Mouse (Mus musculus) macrophage (primary cell): ENCODE measurements around the gene Scp2. TPM values are rescaled to one million over a fixed set of nuclear protein-coding genes. Genes with fewer than 3 reads are reported as not detected.

Experiments used
- H3K27ac ChIP-seq: fragments of 350-480 bp; formaldehyde crosslinking; 2 replicates; pipeline ENCODE4 v1.9.0; 2021
- H3K36me3 ChIP-seq: fragments of 350-480 bp; formaldehyde crosslinking; 2 replicates; pipeline ENCODE4 v1.9.0; 2021; ENCODE audit errors: inconsistent target
- H3K4me3 ChIP-seq: fragments of 350-480 bp; formaldehyde crosslinking; 2 replicates; pipeline ENCODE4 v1.9.0; 2021; ENCODE audit errors: inconsistent target
- H3K79me2 ChIP-seq: fragments of 350-480 bp; formaldehyde crosslinking; 2 replicates; pipeline ENCODE4 v1.9.0; 2021; ENCODE audit errors: inconsistent target
- WGBS: methylation state at CpG from one replicate; pipeline ENCODE4 v1.1.7; 2026; ENCODE audit warnings: inconsistent platforms; ENCODE audit not compliant: missing documents; 5-methylcytosine and 5-hydroxymethylcytosine counted together
- polyA plus RNA-seq: library from polyadenylated mRNA; stranded (reverse); fragments of 250-400 nt; gene quantifications from 3 replicates; pipeline ENCODE4 v1.2.4, GENCODE M21; 2018; ENCODE audit warnings: inconsistent platforms

Gene Scp2
- polyA plus RNA-seq, 1 experiment from 2014 or later: 200 TPM

GRCm38 (mm10) chr4:108060774-108061173, 84.0 kb downstream of the Scp2 start:
- Histone ChIP-seq H3K79me2 (peaks cover 26% of the 10 kb centered on the region; the same call in 1 of the 2 replicates), H3K4me3 (no peak overlapping the region), H3K27ac (no peak overlapping the region), H3K36me3 (peaks cover 21% of the 10 kb centered on the region)
- WGBS: 95% methylated on average over 4 of the region's 4 CpGs

- 61% methylated on average over 19 of the region's 19 CpGs for WGBS
- H3K36me3 ChIP-seq: peaks cover 30% of the 10 kb centered on the region
- peaks cover 16% of the 10 kb centered on the region; the same call in 1 of the 2 replicates for H3K79me2 ChIP-seq
- no peak overlapping the region for H3K27ac ChIP-seq
- H3K4me3 ChIP-seq: no peak overlapping the region
Measured at GRCm38 (mm10) chr4:108059601-108060379, 85.0 kb downstream of the Scp2 start.

- 12% methylated on average over 10 of the region's 10 CpGs for WGBS
- Histone ChIP-seq H3K36me3 (peaks cover 41% of the 10 kb centered on the region), H3K27ac (no peak overlapping the region), H3K79me2 (peaks cover 7% of the 10 kb centered on the region; the same call in 1 of the 2 replicates), H3K4me3 (no peak overlapping the region)
Measured at GRCm38 (mm10) chr4:108058166-108058565, 86.6 kb downstream of the Scp2 start.

GRCm38 (mm10) chr4:108057247-108057646, 87.6 kb downstream of the Scp2 start:
- H3K79me2 ChIP-seq: peaks cover 1% of the 10 kb centered on the region; the same call in 1 of the 2 replicates
- WGBS: 95% methylated on average over 2 of the region's 2 CpGs
- no peak overlapping the region for H3K4me3 ChIP-seq
- H3K27ac ChIP-seq: no peak overlapping the region
- peaks cover 41% of the 10 kb centered on the region for H3K36me3 ChIP-seq

- no peaks in the 10 kb centered on the region; the same call in 1 of the 2 replicates for H3K79me2 ChIP-seq
- 95% methylated on average over 10 of the region's 10 CpGs for whole genome bisulfite sequencing
- H3K27ac ChIP-seq: no peak overlapping the region
- peaks cover 53% of the 10 kb centered on the region for H3K36me3 ChIP-seq
- H3K4me3 ChIP-seq: no peak overlapping the region
Measured at GRCm38 (mm10) chr4:108055873-108056272, 88.9 kb downstream of the Scp2 start.

- no peak overlapping the region for H3K4me3 ChIP-seq
- no peaks in the 10 kb centered on the region; the same call in 1 of the 2 replicates for H3K79me2 ChIP-seq
- H3K36me3 ChIP-seq: peaks cover 72% of the 10 kb centered on the region
- WGBS: 90% methylated on average over 8 of the region's 8 CpGs
- H3K27ac ChIP-seq: no peak overlapping the region
Measured at GRCm38 (mm10) chr4:108052673-108053072, 92.1 kb downstream of the Scp2 start.

GRCm38 (mm10) chr4:108051687-108052274, 93.0 kb downstream of the Scp2 start:
- 89% methylated on average over 10 of the region's 10 CpGs for WGBS
- Histone ChIP-seq H3K79me2 (no peaks in the 10 kb centered on the region), H3K27ac (no peak overlapping the region), H3K36me3 (peaks cover 78% of the 10 kb centered on the region), H3K4me3 (no peak overlapping the region)

GRCm38 (mm10) chr4:108046136-108046535, 98.7 kb downstream of the Scp2 start:
- H3K36me3 ChIP-seq: peaks cover 58% of the 10 kb centered on the region
- 96% methylated on average over 5 of the region's 8 CpGs for WGBS

GRCm38 (mm10) chr4:108045136-108046107, 99.4 kb downstream of the Scp2 start:
- H3K27ac ChIP-seq: no peak overlapping the region
- peaks cover 52% of the 10 kb centered on the region for H3K36me3 ChIP-seq
- H3K4me3 ChIP-seq: no peak overlapping the region
- WGBS: 92% methylated on average over 19 of the region's 19 CpGs
- H3K79me2 ChIP-seq: no peaks in the 10 kb centered on the region

More at GRCm38 (mm10) chr4:108046136-108046535, 98.7 kb downstream of the Scp2 start:
- Histone ChIP-seq H3K79me2 (no peaks in the 10 kb centered on the region), H3K4me3 (no peak overlapping the region), H3K27ac (no peak overlapping the region)

- Histone ChIP-seq H3K79me2 (no peaks in the 10 kb centered on the region), H3K27ac (no peak overlapping the region), H3K36me3 (0 out of 2 replicates have a peak, but pooled peaks cover 1% of the 10 kb centered on the region), H3K4me3 (no peak overlapping the region)
- 93% methylated on average over 8 of the region's 8 CpGs for WGBS
Measured at GRCm38 (mm10) chr4:108037027-108037426, 107.8 kb downstream of the Scp2 start.

- no peak overlapping the region for H3K4me3 ChIP-seq
- 94% methylated on average over 8 of the region's 8 CpGs for WGBS
- no peaks in the 10 kb centered on the region for H3K79me2 ChIP-seq
Measured at GRCm38 (mm10) chr4:108033041-108033764, 111.6 kb downstream of the Scp2 start.

GRCm38 (mm10) chr4:108032352-108032849, 112.4 kb downstream of the Scp2 start:
- no peak overlapping the region for H3K27ac ChIP-seq
- H3K79me2 ChIP-seq: no peaks in the 10 kb centered on the region
- WGBS: 63% methylated on average over 11 of the region's 11 CpGs
- no peaks in the 10 kb centered on the region for H3K36me3 ChIP-seq
- no peak overlapping the region for H3K4me3 ChIP-seq

More at GRCm38 (mm10) chr4:108033041-108033764, 111.6 kb downstream of the Scp2 start:
- H3K36me3 ChIP-seq: no peaks in the 10 kb centered on the region
- H3K27ac ChIP-seq: no peak overlapping the region

- Histone ChIP-seq H3K36me3 (no peaks in the 10 kb centered on the region), H3K27ac (no peak overlapping the region), H3K4me3 (no peak overlapping the region), H3K79me2 (no peaks in the 10 kb centered on the region)
- 2% methylated on average over 82 of the region's 86 CpGs for WGBS
Measured at GRCm38 (mm10) chr4:108031502-108032351, 113.1 kb downstream of the Scp2 start.
